Comparison of ENCODE assay signal across 10 mouse cellular contexts in the genomic region with DNA sequence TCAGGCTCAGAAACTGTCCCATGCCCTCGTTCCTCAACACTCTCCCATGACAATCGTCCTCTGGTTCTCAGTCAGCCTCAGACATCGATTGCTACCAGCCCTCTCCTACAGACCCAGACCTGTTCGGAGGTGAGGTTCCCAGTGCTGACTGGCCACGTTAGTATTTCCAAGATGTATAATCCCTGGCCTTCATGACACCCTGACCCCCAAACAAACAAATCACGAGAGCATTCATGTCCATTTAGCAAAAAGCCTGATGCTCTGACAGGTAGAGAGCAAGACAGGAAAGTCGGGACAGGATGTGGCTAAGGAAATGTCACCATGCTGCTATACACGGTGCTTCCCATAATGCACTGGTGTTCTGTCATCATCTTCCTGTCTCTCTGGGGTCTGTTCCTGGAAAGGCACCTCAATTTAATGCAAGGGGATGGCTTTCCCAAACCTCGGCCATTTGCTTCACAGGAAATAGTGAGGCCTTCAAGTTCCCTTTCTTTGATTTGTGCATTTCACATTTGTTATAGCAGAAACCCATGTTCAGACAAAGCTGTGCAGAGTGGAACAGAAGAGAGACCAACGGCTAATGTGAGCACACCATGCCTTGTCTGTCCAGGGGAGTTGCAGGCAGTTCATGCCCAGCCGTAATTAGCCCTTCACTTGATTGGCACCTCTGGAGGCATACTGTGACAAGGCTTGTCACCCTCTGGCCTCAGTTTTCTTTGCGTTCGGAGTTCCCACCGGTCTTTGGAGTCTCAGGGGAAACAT. TPM values are rescaled to one million over a fixed set of nuclear protein-coding genes. Genes with fewer than 3 reads are reported as not detected.
DNase-seq lines count a peak whose midpoint lies in the region; ATAC-seq lines count a peak whose summit lies in the region.
"Had no signal": no experiment of that assay in that cellular context is flagged by ENCODE, and none has a peak within 500 bp of the region (broad histone marks: within the 10 kb centered on the region; RNA-seq: fewer than 3 reads in every experiment).

No protein-coding gene starts in this region.

- H3K4me2 ChIP-seq in midbrain, embryonic 14.5 days (ENCODE audit: low read length): no peak overlapping the region

- H3K9ac ChIP-seq in midbrain, embryonic 14.5 days (replicated peaks; ENCODE audit: low read length): no peak overlapping the region

- peak; percentile 77 for ATAC-seq in granulocyte monocyte progenitor cell, adult 5-6 weeks (replicated peaks; ENCODE audit: poor library complexity, severe bottlenecking)
- ATAC-seq in midbrain, embryonic 14.5 days (ENCODE audit: low FRiP score, low TSS enrichment): peak; percentile 69

- no peaks in the 10 kb centered on the region for H3K27me3 ChIP-seq in midbrain, embryonic 14.5 days (ENCODE audit: control insufficient read depth, insufficient read depth, low read length)

- 0 out of 2 replicates have a peak, but pooled peaks cover 2% of the 10 kb centered on the region for H3K4me1 ChIP-seq in midbrain, embryonic 14.5 days (ENCODE audit: control insufficient read depth, insufficient read depth, low read length)
- H3K4me1 ChIP-seq: limb, embryonic 10.5 days had no signal

- no peaks in the 10 kb centered on the region for H3K9me3 ChIP-seq in midbrain, embryonic 14.5 days (ENCODE audit: control insufficient read depth, low read length)
- H3K9me3 ChIP-seq: limb, embryonic 10.5 days had no signal

- peak; percentile 16 to 17 for DNase-seq in spleen, postnatal 36 days (ENCODE audit: low spot score in 2 of 2)
- DNase-seq in spleen, postnatal 10 days (ENCODE audit: low spot score in 2 of 2): no peak
- DNase-seq in midbrain, embryonic 14.5 days: peak; percentile 60
- no peak for DNase-seq in testis, postnatal 10 days (ENCODE audit: low spot score)
- DNase-seq in layer of hippocampus, postnatal 14 days (ENCODE audit: low spot score in 2 of 2): no peak
- no peak for DNase-seq in cerebellum, adult 9-11 months
- no peak for DNase-seq in urinary bladder, postnatal 4 days (ENCODE audit: low spot score in 2 of 2)

- H3K27ac ChIP-seq in midbrain, embryonic 14.5 days (replicated peaks; ENCODE audit: low read depth, low read length): peak overlapping the region; percentile 47; the same call in 1 of the 2 replicates
- H3K27ac ChIP-seq: limb, embryonic 10.5 days had no signal

- 55% methylated on average over 14 of the region's 14 CpGs for WGBS in midbrain, embryonic 14.5 days

- no peak overlapping the region for H3K4me3 ChIP-seq in midbrain, embryonic 14.5 days (replicated peaks; ENCODE audit: low read depth, low read length)
- H3K4me3 ChIP-seq: limb, embryonic 10.5 days had no signal

- H3K36me3 ChIP-seq in midbrain, embryonic 14.5 days (ENCODE audit: control insufficient read depth, insufficient read depth, low read length): peaks cover 10% of the 10 kb centered on the region

RNA-seq across cellular contexts. Expression of gene Cmas, which starts 23.5 kb away (rescaled TPM):
- total RNA-seq in granulocyte monocyte progenitor cell, adult 5-6 weeks (2014; fragmentation: Nextera tagmentation): 61.7 and 65.1 TPM in 2 replicates
- 68.3 and 87.5 TPM in 2 replicates for total RNA-seq in granulocyte monocyte progenitor cell, adult 5-6 weeks (2017)
- 228 and 230 TPM in 2 replicates for polyA plus RNA-seq in midbrain, embryonic 14.5 days (2014; fragmentation: Nextera tagmentation; extraction: Ambion mirVana)
- total RNA-seq in layer of hippocampus, postnatal 14 days (2021): 100 to 1,000 TPM; 119 to 124 TPM

RNA-seq across cellular contexts. Expression of gene Sult6b2, which starts 24.3 kb away (rescaled TPM):
- not detected in 2 replicates for total RNA-seq in granulocyte monocyte progenitor cell, adult 5-6 weeks (2014; fragmentation: Nextera tagmentation)
- not detected in 2 replicates for total RNA-seq in granulocyte monocyte progenitor cell, adult 5-6 weeks (2017)
- 0.32 TPM in 1 of 2 replicates, not detected in the other for polyA plus RNA-seq in midbrain, embryonic 14.5 days (2014; fragmentation: Nextera tagmentation; extraction: Ambion mirVana)
- total RNA-seq in layer of hippocampus, postnatal 14 days (2021): under 1 TPM; 0.17 to 0.28 TPM
- total RNA-seq: adrenal gland, postnatal 4 days had no signal
- polyA plus RNA-seq: limb, embryonic 10.5 days had no signal

Comparison
In these comparisons a context has a peak if more than half of its experiments do, and no peak if none do; other contexts are left out.
1. DNase-seq: peak in spleen, postnatal 36 days (2 of 2) and midbrain, embryonic 14.5 days (single experiment); none in spleen, postnatal 10 days (0 of 2), testis, postnatal 10 days (single experiment), layer of hippocampus, postnatal 14 days (0 of 2), cerebellum, adult 9-11 months (single experiment) and urinary bladder, postnatal 4 days (0 of 2).